Mouse (Mus musculus): ENCODE results near the gene Gbx1.
"Not testable (repeated sequence)": the region's sequence is repeated elsewhere in the genome, so short reads cannot be mapped to it uniquely, and the experiment has no call there.

Gbx1 gene

DNA sequence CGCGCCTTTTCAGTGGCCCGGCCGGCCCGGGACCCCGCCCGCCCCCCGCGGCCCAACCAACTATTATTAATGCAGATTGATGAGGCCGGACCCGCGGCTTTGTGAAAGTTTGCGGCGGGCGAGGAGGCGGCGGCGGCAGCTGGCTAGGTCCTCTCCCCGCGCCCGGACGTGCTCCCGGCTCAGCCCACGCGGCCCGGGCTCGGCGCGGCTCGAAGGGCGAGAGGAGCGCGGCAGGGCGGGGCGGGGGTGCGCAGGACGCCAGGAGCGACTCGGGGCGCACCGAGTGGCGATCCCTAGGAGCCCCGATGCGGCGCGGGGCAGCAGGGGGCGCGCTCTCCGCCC is at the start of gene Gbx1:
Gene Gbx1 (minus strand): TSS at position 314 of the 342 bp plus-strand sequence.
- DNase-seq (ENCODE audit: low spot score): no peak

- no peak for DNase-seq (ENCODE audit: low spot score)
Observed at GRCm38 (mm10) chr5:24576801-24577182, 49.8 kb upstream of the Gbx1 start.

DNA sequence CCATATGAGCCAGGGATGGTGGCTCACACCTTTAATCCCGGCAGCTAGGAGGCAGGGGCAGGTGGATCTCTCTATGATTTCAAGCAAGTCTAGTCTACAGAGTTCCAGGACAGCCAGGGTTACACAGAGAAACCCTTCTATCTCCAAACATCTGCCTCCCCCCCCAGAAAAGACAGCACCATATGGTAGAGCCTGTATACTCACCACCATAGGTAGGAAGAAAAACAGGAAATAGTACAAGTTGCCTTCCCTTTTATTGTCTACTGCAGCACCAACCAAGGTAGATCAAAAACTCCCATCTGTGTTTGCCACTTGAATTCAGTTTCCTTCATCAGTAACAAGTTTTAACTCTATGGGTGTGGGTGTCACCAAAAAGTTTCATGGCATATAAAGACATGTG is 48.9 kb upstream of the Gbx1 start:
- DNase-seq (ENCODE audit: low spot score): no peak

- no peak for DNase-seq (ENCODE audit: low spot score)
Observed at GRCm38 (mm10) chr5:24556709-24557108, 29.7 kb upstream of the Gbx1 start, which contains the start of gene 4931409K22Rik. Gene 4931409K22Rik (minus strand): TSS chr5:24556809.

DNA sequence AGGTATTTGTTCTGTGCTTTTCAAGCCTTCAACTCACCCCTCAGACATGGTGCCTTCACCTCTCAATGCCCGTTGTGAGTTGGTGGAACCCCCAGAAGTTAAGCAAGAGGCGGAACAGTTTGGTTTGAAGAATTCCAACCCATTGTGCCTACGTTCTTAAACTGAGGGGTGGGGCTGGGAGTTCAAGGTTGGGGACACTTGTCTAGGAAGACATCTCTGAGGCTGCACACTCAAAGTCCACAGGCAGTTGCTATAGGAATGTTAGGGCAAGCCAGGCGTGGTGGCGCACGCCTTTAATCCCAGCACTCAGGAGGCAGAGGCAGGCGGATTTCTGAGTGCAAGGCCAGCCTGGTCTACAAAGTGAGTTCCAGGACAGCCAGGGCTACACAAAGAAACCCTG is 28.3 kb upstream of the Gbx1 start:
- not testable (repeated sequence) for DNase-seq (ENCODE audit: low spot score)

DNA sequence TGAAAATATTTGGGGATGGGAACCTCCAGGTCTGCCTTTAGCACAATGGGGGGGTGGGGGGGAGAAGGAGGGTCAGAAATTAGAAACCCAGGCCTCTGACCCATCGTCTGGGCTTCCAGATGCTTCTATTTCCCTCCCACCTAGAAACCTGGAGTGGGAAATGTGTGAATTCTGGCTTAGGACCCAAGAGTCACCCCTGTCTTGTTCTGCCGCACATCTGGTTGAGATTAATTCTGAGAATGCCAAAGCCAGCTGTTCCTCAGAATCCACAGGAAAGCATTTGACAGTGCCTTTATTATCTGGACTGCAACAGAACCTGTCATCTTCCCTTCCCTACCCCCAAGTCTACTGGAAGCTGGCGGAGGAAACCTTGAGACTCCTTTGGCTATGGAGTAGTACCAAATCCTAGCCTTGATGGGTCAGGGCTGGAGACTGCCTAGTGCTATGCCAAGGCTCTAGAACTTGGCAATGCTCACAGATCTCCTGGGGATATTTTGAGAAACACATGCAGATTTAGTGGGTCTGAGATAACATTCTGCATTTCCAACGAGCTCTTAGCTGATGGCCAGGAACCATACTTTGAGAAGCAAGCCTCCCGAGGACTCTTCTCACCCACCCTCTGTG is 26.7 kb upstream of the Gbx1 start:
- no peak for DNase-seq (ENCODE audit: low spot score)

GRCm38 (mm10) chr5:24551317-24551688 is 24.3 kb upstream of the Gbx1 start:
- no peak for DNase-seq (ENCODE audit: low spot score)

DNA sequence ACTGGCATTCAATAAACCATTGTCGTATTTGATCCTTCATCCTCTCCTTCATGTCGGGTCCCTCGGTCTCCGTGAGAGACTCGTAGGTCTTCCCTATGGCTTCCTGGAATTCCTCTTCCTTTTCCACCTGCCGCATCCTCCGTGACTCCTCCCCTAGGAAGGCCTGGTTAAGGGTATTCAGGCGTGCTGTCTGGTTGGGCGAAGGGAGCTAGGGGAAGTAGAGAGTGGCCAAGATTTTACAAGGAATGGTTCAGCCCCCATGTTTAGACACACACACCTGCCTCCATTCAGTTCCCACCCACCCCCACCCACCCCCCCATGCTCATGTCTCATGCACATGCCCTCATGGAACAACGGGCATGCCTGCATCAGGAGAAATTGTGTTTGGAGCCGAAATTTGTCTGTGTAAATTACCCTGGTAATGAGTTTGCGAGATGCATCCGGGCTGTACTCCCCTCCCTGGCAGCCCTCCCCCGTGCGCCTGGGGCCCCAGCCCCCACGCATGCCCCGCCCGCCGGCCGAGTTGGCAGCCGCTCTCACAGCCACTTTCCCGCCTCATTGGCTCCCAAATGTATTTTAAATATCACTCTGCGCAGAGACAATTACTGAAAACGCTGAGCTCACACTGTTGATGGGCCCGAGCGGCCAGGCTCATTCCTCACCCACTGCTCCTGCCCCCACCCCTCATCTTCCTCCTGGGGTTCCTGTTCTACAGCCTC is 23.8 kb upstream of the Gbx1 start:
- no peak for DNase-seq (ENCODE audit: low spot score)

DNA sequence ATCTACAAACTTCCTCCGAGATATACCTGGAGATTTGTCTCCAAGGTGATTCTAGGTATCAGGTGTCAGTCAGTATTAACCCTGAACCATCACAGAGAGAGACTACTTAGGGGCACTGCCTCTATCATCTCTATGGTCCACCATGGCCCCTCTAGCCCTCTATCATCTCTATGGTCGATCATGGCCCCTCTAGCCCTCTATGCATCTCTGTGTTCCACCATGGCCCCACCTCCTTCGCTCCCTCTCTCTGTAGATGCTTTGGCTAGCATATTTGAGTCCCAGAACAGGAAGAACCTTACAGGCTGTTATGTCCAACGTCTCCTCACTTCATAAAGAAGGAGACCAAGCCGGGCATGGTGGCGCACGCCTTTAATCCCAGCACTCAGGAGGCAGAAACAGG is 15.6 kb upstream of the Gbx1 start:
- no peak for DNase-seq (ENCODE audit: low spot score)

- DNase-seq (ENCODE audit: low spot score): no peak
Observed at GRCm38 (mm10) chr5:24541144-24541569, 14.2 kb upstream of the Gbx1 start.

- no peak for DNase-seq (ENCODE audit: low spot score)
Observed at GRCm38 (mm10) chr5:24540387-24541143, 13.6 kb upstream of the Gbx1 start, which contains the start of gene Asb10. Gene Asb10 (minus strand): TSS chr5:24540978.

DNA sequence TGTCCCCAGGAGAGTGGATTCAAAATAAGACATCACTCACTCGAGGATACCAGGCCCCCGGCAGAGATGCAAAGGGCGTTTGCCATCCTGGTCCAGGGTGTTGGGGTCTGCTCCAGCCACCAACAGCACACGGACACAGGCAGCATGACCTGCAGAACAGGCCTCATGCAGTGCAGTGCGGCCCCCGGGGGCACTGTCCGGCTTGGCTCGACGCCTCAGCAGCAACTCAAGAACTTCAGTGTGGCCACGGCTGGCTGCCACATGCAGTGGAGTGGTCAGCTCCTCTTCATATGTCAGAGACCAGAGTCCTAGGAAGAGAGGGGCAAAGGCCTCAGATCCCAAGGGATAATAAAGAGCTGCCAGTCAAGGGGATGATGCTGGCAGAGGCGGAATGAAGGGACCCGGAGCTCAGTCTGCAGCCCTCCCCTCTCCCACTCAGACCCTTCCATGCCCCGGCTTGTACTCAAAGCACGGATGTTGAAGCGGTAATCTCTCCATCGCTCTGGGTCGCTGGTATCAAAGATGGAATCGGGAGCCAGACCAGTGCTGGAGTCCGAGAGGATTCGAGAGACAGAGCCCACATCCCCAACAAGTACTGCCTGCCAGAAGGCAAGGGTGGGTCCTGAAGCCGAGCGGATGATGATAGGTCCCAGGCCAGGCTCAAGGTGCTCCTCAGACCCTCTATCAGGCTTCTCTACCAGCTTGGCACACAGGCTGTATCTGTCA is 12.7 kb upstream of the Gbx1 start:
- no peak for DNase-seq (ENCODE audit: low spot score)

DNA sequence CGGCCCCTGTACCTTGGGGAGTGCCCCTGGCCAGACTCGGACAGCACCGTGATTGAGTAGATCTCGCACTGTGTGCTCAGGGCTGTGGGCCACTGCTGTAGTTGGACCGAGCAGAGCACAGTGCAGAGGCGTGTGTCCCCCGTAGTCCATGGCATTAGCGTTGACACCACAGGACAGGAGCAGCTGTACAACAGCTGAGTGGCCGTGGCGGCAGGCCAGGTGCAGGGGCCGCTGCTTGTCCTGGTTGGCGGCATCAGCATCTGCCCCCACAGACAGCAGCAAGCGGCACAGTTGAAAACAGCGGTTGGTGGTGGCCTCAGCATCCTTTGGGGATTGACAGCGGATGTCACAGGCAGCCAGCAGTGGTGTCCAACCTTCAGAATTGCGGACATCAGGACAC is 10.6 kb upstream of the Gbx1 start:
- no peak for DNase-seq (ENCODE audit: low spot score)

DNA sequence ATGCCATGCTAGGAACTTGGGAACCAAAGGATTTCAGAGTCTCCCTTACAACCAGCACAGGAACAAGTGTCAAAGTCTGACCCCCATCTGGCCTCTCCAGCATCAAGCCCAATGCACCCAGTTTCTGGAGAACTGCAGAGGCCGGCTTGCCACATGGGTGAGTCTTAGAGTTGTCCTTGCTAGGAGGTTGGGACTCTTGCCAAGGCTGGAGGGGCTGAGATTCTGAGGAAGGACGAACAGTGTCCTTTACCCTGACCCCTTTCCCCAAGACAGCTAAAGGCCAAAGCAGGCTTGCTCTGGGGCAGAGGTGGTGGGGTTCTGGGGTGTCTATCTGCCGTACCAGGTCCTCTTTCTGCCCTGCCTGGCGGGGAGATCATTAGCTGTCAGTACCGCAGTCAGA is 9.5 kb upstream of the Gbx1 start:
- no peak for DNase-seq (ENCODE audit: low spot score)

DNA sequence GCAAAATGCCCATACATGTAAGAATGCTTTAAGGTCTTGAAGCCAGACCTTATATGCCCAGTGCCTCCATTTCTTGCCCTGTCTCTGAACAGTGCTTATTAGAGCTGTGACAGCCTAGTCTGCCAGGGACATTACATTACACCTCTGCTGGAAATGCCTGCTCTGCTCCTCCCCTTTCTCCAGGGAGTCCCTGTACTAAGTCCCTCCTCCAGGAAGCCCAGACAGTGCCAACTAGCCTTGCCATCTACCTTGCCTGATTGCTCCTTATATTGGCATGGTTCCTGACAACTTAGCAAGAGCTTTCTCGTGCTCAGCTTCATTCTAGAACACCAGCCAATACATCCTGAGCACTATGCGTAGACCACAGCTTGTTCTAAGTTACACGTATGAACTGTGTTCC is 8.7 kb upstream of the Gbx1 start:
- DNase-seq (ENCODE audit: low spot score): no peak

DNA sequence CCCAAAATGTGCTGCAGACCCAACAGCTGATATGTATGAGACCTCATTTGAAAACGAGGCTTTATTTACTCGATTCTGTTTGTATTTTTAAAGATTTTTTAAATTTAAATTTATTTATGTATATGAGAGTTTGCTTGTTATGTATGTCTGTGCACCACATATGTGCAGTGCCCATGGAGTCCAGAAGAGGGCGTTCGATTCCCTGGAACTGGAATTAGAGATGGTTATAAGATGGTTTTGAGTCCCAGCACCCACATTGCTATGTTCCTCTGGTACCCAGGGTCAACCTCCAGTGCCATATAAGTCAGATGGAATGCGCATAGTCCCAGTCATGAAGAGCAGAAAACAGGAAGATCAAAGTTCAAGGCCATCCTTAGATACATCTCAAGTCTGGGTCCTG is 7.3 kb upstream of the Gbx1 start:
- no peak for DNase-seq (ENCODE audit: low spot score)

- no peak for DNase-seq (ENCODE audit: low spot score)
Observed at GRCm38 (mm10) chr5:24533391-24533790, 6.4 kb upstream of the Gbx1 start.

DNA sequence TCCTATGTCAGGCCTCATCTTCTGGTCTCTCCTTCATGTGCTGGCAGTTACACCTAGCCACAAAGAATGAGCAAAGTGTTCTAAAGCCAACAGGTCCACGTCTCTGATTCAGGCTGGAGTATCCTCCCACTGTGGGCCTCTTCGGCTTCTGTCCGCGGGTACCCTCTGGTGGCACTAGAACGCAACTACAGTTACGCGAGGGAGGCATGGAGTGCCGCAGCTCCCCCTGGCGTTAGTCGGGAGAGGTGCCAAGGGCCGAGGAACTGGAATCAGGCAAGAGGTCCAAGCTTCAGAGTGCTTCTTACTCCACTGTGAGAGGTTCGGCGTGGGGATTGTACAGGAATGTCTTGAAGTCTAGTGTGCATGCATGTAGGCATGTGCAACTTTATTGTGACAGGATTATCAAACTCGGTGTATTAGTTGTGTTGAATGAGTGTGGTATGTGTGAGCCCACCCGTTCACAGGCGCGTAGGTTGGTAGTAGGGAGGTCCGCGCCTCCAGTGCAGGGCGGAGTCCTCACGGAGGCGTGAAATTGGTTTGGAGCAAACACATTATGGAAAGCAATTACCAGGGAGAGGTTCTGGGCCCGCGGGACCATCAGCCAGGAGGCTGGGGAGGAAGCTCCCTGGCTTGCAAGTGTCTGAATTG is 3.2 kb upstream of the Gbx1 start:
- DNase-seq (ENCODE audit: low spot score): peak; percentile 83

DNA sequence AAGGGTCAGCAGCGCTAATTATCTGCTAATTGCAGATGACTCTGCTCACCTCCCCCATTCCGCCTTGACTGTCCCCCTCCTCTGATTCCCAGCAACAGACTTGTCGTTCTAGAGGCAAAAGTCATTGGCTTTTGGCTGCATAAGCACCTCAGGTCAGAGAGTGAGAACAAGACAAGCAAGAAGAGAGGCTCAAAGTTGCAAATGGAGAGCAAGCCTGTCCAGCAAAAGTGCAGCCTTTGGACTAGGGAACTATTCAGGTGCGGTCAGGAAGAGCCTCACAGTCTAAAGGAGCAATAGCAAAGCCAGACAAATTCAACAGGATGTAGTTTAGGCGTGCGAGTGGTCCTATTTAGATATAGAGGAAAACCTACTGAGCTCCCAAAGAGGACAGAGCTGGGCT is 778 bp upstream of the Gbx1 start:
- DNase-seq (ENCODE audit: low spot score): no peak

DNA sequence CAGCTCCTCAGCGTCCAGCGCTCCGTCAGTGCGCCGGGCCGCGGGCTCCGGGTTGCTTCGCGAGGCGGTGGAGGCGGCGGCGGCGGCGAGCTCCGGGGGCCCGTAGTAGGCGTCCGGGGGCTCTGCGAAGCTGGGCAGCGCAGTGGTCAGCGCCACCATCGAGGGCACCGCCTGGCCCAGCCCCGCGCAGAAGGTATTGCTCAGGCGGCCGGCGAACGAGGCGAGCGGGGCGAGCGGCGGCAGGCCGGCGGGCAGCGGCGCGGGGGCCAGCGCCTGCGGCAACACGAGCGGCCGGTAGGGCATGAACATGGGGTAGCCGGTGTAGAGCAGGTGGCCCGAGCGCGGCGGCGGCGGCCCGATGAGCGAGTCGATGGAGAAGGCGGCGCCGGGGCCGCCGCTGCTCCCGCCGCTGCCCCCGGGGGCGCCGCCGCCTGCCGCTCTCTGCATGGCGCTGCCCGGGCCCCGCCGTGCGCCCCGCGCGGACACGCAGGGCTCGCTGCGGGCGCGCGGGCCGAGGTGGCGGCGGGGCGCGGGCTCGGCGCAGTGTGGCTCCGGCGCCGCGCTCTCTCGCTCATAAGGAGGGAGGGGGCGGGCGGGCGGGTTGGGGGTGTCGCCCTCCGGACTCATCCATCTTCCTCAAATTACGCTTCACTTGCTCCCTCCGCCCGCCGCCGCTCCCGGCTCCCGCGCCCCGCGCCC is 663 bp downstream of the Gbx1 start:
- no peak for DNase-seq (ENCODE audit: low spot score)

All from T-cell, adult 2 months (primary cell).